Mouse (Mus musculus): ENCODE results near the gene Scarf2.

Gene Scarf2

GRCm38 (mm10) chr16:17832821-17833220 is 35.7 kb downstream of the Scarf2 start, which contains the start of gene B830017H08Rik:
Gene B830017H08Rik (plus strand): TSS chr16:17833121.
- no peak for DNase-seq

GRCm38 (mm10) chr16:17833321-17833680 is 36.2 kb downstream of the Scarf2 start:
- no peak for DNase-seq

GRCm38 (mm10) chr16:17833681-17834399 is 36.8 kb downstream of the Scarf2 start:
- DNase-seq, result no peak

GRCm38 (mm10) chr16:17834543-17834942 is 37.5 kb downstream of the Scarf2 start:
- DNase-seq, result no peak

- peak; percentile 38 to 61 for DNase-seq
These were observed 38.4 kb downstream of the Scarf2 start for GRCm38 (mm10) chr16:17835481-17835880.

- peak; percentile 41 to 65 for DNase-seq
These were observed 41.0 kb downstream of the Scarf2 start, which contains the start of gene Car15 for GRCm38 (mm10) chr16:17838051-17838450. Gene Car15 (minus strand): TSS chr16:17838364.

GRCm38 (mm10) chr16:17839976-17840375 is 42.9 kb downstream of the Scarf2 start:
- DNase-seq, result no peak

GRCm38 (mm10) chr16:17842437-17842836 is 45.4 kb downstream of the Scarf2 start:
- DNase-seq, result no peak

- DNase-seq, result peak in 1 of 2 experiments; percentile 22
These were observed 46.8 kb downstream of the Scarf2 start for GRCm38 (mm10) chr16:17843701-17844365.

- no peak for DNase-seq
These were observed 51.3 kb downstream of the Scarf2 start for GRCm38 (mm10) chr16:17848431-17848830.

GRCm38 (mm10) chr16:17848928-17849327 is 51.8 kb downstream of the Scarf2 start:
- DNase-seq, result peak in 1 of 2 experiments; percentile 65

GRCm38 (mm10) chr16:17849486-17849885 is 52.4 kb downstream of the Scarf2 start:
- no peak for DNase-seq

- DNase-seq, result peak in 1 of 2 experiments; percentile 14
These were observed 54.2 kb downstream of the Scarf2 start for GRCm38 (mm10) chr16:17851331-17851730.

GRCm38 (mm10) chr16:17851860-17852259 is 54.8 kb downstream of the Scarf2 start:
- peak in 1 of 2 experiments; percentile 9 for DNase-seq

- DNase-seq, result peak in 1 of 2 experiments; percentile 13
These were observed 56.2 kb downstream of the Scarf2 start for GRCm38 (mm10) chr16:17853263-17853662.

- no peak for DNase-seq
These were observed 60.1 kb downstream of the Scarf2 start for GRCm38 (mm10) chr16:17857157-17857556.

Measured in kidney, postnatal 25 days (tissue).